Mouse (Mus musculus) heart, postnatal 14 days (tissue): ENCODE data around the gene Rdm1. TPM values are rescaled to one million over a fixed set of nuclear protein-coding genes. Genes with fewer than 3 reads are reported as not detected.
"Not testable (repeated sequence)": the region's sequence is repeated elsewhere in the genome, so short reads cannot be mapped to it uniquely, and the experiment has no call there.

Experiments used
- DNase-seq, 2 experiments: peaks; one replicate each; pipeline ENCODE4 v3.0.0; 2021 to 2022
- intact Hi-C: fragments of 180-260 bp; cut with DNase I; formaldehyde crosslinking; loops from one replicate; pipeline ENCODE4 v1.15.1; 2025
- total RNA-seq, 2 experiments: library from RNA; stranded (reverse); gene quantifications; 2 replicates each; pipeline ENCODE4 v1.2.3; 2021

Gene Rdm1
- total RNA-seq, 2 experiments from 2014 or later, result 32.1 to 35.6 TPM

DNA sequence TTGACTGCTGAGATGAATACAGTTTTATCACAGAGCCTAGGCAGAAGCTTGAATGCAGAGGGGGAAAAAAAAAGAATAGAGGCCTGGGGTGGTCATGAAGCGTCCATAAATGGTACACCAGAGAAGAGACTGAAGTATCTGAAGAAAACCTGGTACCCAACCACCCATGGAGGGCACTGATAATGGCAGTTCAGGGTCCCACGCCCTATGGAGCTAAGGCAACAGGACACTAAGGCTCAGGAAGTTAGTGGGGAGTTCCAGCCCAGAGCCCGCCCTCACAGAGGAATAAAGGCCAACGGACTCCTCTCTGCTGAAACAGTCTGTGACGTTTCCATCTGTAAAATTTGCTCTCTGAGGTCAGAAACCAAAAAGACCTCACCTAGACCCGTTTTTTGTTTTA is 11.6 kb upstream of the Rdm1 start:
- intact Hi-C loops, result no loop called here
- no peak for DNase-seq

DNA sequence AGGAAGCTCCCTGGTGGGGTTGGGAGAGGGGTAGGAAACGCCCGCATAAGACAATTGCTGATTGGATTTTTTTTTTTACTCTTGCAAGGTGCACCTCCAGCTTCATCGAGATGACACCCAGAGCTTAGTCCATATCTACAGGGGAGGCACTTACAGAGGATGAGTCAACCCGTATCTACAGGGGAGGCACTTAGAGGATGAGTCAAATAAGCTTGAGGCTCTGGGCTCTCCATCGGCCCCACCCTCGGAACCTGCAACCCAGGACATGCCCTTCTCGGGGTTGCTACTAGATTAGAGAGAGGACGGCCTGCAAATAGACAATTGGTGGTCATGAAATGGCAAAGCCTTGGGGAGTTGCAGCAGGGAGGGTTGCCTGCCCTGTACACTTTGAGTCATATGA is 10.9 kb upstream of the Rdm1 start:
- intact Hi-C loops, result no loop called here
- DNase-seq, result no peak

DNA sequence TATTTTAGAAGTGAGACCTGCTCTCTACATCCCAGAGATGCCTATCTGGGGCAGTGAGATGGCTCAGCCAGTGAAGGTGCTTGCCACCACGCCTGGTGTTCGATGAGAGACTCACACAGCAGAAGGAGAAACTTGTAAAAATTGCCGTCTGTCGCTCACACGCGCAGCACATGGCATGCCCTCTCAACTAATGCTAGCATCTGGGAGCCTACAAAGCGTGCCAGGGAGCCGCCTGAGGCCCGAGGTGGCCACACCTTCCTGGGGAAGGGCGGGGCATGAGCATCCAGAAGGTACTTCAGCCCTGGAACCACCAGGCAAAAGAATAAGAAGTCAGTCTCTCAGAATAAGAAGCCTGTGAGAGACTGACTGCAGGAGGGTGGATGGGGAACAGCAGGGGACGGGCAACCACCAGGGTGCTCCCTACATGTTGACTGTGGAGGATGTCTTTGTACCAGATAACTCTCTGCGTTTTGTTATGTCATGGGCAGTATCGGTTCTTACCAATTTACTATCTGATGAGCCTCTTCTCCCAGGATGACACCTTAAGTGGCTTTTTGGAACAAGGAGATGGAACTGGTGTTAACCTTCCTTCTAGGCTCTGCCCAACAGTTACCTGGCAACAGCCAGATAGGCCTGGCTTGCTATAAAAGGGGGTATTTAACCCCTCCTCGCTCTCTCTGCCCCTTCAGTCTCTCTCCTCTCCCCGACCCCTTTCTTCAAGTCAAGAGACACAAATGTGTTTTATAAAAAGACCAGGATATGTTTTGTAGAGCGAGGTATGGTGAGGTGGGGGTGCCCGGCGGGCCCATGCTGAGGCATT is 9.8 kb upstream of the Rdm1 start:
- intact Hi-C loops, result no loop called here
- DNase-seq, result no peak

DNA sequence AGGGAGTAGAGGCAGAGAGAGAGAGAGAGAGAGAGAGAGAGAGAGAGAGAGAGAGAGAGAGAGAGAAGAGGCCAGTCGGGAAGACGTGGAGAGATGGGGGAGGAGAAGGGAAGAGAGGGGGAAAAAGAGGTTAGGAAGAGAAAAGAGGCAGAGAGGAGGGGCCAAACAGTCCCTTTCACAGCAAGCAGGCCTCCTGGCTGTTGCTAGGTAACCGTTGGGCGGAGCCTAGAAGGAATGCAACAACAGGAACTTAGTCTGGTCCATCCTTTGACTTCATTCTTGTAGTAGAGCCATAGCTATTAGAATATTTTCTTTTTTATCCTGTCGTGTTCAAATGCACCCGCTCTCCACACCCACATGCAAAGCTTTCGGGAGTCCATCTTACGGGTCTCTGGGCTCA is 9.1 kb upstream of the Rdm1 start:
- intact Hi-C loops, result no loop called here
- DNase-seq, result peak in 1 of 2 experiments; percentile 14

DNA sequence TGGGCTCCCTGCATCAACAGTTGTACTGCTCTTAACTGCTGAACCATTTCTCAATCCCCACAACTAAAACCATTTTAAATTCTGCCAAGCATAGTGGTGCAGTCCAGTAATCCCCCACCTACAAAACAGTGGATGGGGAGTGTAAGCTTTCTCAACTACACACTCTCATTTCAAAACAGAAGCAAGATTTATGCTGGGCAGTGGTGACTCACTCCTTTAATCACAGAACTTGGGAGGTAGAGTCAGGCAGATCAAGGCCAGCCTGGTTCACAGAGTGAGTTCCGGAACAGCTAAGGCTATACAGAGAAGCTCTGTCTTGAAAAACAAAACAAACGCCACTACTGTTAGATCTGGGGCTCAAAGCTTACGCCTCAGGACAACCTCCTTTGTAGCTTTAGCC is 8.4 kb upstream of the Rdm1 start:
- intact Hi-C loops, result no loop called here

DNA sequence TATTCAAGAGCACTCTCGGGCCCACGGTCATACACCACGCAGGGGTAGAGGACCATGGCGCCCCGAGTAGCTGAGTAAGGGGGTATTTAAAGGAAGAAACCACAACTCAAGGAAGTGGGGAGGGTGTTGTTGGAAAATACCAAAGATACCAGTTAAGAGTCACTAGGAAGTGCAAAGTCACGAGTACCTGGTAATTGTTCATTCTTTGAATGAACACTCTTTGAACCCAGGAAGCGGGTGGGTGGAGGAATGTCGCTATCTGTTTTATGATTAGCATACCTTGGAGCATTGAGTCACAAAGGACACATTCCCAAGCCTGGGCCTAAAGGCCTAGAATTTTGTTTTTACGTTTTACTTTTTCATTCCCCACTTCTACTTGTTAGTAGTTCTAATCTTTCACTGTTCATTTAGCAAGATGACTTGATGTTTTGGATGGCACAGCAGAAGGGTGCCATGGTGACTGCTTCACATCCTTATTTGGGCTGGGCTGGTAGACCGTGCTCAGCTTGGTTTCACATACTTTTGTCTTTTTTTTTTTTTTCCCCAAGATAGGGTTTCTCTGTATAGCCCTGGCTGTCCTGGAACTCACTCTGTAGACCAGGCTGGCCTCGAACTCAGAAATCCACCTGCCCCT is 6.9 kb upstream of the Rdm1 start:
- intact Hi-C loops, DNase-seq: not testable (repeated sequence)

More for the DNA sequence above, 8.4 kb upstream of the Rdm1 start:
- no peak for DNase-seq

DNA sequence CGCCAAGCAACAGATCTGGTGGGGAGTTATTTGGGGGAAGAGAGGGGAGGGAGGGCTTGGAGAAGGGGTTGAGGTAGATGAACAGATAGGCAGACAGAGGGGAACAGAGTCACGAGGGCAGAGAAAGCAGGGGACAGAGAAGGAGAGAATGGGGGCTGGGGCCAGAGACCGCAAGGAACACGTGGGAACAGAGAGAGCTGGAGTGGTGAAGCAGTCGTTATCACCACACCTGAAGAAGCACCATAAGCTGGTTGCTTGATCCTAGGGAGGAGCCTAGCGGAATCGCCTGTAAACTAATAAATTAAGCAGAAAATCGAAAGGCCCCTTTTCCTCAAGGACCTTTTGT is 373 bp upstream of the Rdm1 start:
- no peak for DNase-seq
- intact Hi-C loops, result no loop called here

DNA sequence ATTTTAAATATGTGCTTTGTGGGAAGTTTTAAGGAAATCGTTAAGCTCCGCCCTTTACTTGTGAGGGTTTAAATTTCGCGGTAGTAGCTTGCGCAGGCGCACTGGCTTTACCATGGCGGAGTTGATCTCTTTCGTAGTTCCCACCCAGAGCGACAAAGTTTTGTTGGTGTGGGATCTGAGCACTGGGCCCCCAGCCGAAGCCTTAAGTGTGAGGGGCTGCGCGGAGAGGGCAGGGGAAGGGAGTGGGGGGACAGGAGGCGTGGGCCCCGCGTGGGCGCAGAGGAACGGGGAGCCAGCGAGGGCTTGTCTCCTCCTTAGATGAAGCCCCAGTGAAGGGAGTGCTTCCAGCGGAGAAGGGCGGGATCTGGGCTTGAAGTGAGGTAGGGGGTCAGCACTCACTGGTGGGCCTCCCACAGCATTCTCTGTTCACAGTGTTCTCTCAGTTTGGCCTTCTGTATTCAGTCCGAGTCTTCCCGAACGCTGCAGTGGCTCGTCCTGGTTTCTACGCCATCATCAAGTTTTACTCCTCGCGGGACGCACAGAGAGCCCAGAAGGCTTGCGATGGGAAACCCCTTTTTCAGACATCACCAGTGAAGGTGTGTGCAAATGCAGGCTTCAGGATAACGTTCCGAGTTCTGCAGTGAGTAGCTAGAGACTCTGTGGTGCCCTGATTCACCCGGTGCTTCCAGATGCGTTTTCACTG is 1.0 kb downstream of the Rdm1 start:
- peak; percentile 92 to 93 for DNase-seq
- intact Hi-C loops, result no loop called here

DNA sequence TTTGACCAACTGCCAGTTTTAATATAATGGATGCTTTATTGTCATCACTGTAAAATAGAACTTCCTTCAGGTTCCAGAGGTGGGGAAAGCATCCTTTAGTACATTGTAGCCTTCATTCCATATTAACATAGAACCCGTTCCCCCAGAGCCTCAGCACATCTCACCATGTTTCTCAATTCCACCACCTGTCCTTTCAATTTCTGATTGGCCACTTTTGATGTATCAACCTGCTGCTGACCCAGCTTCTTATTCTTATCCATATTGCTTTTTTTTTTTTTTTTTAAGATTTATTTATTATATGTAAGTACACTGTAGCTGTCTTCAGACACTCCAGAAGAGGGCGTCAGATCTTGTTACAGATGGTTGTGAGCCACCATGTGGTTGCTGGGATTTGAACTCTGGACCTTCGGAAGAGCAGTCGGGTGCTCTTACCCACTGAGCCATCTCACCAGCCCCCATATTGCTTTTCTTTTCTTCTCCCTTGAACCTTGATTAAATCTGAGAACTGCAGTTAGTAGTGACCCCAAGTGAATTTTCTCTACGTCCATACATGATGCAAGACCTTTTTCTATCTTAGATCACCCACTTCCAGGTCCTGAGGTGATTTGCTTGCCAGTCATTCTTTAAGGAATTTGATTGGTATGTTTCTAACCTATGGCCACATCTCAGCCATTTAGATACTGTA is 1.9 kb downstream of the Rdm1 start:
- DNase-seq, intact Hi-C loops: not testable (repeated sequence)

DNA sequence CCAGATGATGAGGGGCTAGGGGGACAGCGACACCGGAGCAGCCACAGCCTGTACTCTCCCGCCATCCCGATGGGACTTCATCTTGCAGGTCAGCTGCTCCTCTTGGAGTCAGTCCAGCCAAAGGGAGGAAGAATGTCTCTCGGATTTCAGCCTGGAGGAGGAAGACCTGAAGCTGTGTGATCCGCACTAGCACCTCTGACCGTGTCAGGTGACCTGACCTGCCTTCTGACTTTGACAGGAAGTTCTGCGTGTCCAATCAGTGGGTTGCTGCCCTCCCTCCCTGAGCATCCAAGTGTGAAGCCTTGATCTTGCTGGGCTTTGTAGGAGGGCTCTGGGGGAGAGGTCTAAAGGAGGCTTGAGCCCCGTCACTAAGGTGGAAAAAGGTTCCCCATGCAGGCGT is 8.7 kb downstream of the Rdm1 start:
- intact Hi-C loops, result no loop called here
- no peak for DNase-seq

DNA sequence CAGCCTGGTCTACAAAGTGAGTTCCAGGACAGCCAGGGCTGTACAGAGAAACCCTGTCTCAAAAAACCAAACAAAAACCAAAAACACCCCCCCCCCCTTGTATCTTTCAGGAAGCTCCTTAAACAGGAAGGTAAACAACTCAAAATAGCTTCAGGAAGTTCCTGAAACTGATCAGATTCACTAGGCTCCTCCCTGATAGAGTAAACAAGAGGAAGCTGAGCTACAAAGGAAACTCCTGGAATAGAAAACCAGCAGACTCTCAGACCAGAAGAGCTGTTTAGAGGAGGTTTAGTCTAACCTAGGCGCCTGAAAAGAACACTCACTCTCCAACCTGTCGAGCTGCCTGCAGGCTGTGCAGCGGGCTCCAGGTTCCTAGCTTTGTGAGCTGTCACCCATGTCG is 12.8 kb downstream of the Rdm1 start:
- DNase-seq, result no peak
- intact Hi-C loops, result no loop called here

DNA sequence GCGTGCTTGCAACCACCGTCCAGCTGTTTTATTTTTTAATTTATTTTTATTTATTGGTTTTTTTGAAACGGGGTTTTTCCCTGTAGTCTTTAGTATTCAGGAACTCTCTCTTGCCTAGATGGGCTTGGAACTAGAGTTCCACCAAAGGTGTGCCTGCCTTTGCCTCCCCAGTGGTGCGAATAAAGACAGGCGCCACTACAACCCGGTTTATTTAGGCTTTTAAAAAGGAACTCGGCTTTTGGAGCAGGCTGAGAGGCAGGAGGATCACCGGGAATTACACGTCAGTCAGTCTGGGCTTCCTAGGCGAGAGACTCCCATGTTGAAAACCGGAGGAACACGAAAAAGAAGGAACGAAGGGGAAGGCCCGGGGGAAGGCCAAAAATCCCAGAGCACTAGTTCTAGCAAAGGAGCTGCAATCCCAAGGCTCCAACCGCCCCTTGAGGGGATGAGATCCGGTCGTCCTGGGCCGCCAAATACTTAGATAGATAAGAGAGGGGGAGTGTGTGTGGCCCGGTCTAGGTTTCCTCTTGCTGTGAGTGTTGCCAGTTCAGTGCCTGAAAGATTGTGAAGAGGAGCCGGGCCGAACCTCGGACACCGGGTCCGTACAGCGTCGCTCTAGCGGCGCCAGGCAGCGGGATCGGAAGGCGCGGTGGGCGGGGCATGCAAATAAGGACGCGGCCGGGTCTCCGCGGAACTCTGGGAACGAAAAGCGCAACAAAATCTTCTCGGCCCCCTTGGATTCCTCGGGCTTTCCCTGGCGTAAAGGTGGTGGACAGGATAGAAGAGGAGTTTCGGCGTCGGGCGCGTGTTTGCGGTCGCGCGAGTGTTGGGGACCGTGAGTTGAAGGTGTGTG is 14.1 kb downstream of the Rdm1 start:
- intact Hi-C loops, result not testable (repeated sequence)

DNA sequence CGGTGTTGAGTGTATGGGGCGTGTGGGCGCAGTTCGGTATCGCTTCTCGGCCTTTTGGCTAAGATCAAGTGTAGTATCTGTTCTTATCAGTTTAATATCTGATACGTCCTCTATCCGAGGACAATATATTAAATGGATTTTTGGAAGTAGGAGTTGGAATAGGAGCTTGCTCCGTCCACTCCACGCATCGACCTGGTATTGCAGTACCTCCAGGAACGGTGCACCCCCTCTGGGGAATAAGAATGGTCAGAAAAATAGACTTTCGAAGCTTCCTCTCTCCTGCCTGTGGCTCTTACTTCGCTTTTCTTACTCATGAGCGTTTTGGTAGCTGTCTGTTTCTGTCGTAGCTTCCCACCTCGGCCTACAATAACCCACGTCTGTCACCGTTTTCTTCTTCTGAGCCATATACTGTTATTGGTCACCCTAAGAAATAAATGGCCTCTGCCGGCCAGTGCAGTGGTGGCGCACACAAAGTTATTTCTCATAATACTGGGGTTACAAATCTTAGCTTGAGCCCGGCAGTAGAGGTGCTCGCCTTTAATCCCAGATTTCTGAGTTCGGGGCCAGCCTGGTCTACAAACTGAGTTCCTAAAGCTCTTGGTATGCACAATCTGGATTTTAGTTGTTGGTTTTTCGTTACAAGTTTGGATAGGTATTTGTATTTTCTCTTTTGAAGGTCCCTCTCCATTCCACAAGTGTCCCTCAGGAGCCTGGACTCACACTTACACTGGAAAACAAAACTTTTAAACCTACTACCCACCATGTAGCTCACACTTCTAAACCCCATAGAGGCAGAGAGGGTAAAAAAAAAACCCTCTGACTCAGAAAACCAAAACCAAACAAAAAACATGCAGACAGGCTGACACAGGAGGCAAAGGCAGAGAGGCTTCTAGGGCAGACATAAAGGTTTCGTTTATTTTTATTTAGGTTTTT is 15.0 kb downstream of the Rdm1 start:
- intact Hi-C loops, result not testable (repeated sequence)
- peak in 1 of 2 experiments; percentile 15 for DNase-seq

More for the DNA sequence above, 14.1 kb downstream of the Rdm1 start:
- peak; percentile 84 to 85 for DNase-seq

DNA sequence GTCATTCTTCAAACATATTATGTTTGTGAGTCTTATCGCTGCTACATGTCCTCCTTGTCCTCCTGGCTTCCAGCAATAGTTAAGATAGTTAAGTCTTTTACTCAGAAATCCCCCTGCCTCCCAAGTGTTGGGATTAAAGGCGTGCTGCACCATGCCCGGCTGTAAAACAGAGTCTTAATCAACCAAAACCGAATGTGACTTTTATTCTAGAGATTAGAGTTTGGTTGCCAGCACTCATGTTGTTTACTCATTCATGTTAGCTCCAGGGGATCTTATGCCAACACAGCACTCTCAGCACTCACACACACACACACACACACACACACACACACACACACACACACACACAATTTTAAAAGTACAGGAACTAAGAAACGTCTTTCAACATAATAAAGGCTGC is 15.9 kb downstream of the Rdm1 start:
- DNase-seq, result no peak
- intact Hi-C loops, result no loop called here

DNA sequence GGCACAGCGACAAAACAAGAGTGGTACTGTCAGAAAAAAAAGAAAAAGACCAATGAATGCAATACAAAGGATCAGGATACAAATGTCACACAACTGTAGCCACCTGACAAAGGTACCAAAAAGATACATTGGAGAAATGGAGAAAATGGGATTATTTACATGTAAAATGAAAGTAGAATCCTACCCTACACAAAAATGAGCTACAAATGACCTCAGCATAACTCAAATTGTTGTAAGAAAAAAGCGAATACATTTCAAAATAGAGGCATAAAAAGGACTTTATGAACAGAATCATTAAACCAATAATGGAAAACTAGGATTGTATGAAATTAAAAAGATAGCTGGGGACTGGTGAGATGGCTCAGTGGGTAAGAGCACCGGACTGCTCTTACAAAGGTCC is 17.6 kb downstream of the Rdm1 start:
- DNase-seq, result no peak
- intact Hi-C loops, result no loop called here

DNA sequence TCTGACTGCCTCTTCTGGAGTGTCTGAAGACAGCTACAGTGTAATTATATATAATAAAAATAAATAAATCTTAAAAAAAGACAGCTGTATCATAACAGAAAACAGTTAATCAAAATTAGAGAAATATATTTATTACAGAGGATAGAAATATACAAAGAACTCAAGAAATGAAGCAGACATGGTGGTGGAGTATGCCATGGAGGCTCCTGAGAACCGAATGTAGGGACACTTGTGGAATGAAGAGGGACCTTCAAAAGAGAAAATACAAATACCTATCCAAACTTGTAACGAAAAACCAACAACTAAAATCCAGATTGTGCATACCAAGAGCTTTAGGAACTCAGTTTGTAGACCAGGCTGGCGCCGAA is 18.0 kb downstream of the Rdm1 start:
- DNase-seq, intact Hi-C loops: not testable (repeated sequence)

DNA sequence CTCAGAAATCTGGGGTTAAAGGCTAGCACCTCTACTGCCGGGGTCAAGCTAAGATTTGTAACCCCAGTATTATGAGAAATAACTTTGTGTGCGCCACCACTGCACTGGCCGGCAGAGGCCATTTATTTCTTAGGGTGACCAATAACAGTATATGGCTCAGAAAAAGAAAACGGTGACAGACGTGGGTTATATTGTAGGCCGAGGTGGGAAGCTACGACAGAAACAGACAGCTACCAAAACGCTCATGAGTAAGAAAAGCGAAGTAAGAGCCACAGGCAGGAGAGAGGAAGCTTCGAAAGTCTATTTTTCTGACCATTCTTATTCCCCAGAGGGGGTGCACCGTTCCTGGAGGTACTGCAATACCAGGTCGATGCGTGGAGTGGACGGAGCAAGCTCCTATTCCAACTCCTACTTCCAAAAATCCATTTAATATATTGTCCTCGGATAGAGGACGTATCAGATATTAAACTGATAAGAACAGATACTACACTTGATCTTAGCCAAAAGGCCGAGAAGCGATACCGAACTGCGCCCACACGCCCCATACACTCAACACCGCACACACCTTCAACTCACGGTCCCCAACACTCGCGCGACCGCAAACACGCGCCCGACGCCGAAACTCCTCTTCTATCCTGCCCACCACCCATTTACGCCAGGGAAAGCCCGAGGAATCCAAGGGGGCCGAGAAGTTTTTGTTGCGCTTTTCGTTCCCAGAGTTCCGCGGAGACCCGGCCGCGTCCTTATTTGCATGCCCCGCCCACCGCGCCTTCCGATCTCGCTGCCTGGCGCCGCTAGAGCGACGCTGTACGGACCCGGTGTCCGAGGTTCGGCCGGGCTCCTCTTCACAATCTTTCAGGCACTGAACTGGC is 18.7 kb downstream of the Rdm1 start:
- intact Hi-C loops, result not testable (repeated sequence)
- peak; percentile 71 for DNase-seq

DNA sequence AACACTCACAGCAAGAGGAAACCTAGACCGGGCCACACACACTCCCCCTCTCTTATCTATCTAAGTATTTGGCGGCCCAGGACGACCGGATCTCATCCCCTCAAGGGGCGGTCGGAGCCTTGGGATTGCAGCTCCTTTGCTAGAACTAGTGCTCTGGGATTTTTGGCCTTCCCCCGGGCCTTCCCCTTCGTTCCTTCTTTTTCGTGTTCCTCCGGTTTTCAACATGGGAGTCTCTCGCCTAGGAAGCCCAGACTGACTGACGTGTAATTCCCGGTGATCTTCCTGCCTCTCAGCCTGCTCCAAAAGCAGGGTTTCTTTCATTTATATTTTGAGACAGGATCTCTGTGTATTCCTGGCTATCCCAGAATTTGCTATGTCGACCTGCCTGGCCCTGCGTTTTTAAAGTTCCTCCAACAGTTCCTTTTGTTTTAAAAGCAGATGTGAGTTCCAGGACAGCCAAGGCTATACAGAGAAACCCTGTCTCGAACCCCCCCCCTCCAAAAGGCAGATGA is 19.3 kb downstream of the Rdm1 start:
- intact Hi-C loops, DNase-seq: not testable (repeated sequence)
